Mouse (Mus musculus): ENCODE results near the gene Flrt1.

DNA sequence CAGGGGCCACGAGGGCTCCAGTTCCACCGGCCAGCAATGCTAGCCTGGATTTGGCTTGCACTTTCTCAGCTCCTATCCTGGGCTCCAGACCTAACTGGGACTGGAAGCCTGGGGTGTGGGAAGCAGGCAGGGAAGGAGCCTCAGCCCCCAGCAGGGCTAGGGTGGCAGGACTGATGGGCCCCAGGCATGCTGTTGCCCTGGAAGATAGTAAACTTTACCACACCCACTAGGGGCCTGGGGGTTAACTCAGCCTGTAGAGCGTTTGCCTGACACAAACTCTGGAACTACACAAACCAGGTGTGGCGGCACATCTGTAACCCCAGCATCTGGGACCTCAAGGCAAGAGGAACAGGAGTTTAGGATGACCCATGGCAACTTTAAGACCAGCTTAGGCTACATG is 11.6 kb upstream of the Flrt1 start:
- no peak for TF ChIP-seq CTCF (IDR thresholded peaks at IDR 0.05; ENCODE audit: borderline replicate concordance, insufficient read depth, low read length)
- TF ChIP-seq POLR2A (IDR thresholded peaks at IDR 0.05; ENCODE audit: low read depth, low read length): no peak

Data from embryonic fibroblast, embryonic 13.5 days (primary cell).